Mouse (Mus musculus) neural tube, embryonic 10.5 days (tissue): ENCODE results near the gene Tmed10.

Experiments
- DNase-seq: peaks from one replicate; pipeline ENCODE4 v3.0.0-alpha.2; 2017; ENCODE audit warnings: low spot score; ENCODE audit errors: extremely low spot score

Tmed10 gene

DNA sequence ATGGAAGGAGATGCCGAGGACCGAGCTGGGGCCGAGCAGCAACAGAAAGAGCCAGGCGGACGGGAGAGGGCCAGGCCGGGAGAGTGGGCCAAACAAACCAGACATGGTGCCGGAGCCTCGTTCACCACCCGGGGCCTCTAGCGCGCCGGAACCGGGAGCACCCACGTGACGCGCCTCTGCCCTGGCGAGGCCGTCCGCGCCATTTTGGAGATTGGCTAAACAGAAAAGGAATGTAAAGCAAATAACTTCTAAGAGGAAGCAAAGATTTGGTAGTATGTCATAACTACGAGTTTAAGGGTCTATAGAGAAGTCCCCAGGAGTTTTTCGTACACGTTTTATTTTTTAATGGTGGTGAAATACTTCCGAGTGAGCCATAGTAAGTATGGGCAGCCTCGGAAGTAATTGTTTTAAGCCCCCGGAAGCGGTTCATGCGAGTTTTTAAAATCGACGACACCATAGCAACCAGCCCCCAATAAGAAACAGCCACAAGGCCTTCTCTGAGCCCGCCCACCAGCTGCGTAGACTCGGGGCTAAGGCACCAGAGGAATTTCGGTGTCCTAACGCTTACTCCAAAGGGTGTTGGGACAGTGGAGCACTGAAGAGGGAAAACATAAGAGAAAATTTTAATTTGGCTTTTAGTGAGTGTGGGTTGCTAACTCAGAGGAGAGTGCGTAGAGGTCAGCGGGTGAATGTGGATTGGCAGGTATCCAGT is at the start of gene Tmed10:
TSS of gene Tmed10 (minus strand) at position 287 of the 712 bp plus-strand sequence.
- DNase-seq, result peak; percentile 87

DNA sequence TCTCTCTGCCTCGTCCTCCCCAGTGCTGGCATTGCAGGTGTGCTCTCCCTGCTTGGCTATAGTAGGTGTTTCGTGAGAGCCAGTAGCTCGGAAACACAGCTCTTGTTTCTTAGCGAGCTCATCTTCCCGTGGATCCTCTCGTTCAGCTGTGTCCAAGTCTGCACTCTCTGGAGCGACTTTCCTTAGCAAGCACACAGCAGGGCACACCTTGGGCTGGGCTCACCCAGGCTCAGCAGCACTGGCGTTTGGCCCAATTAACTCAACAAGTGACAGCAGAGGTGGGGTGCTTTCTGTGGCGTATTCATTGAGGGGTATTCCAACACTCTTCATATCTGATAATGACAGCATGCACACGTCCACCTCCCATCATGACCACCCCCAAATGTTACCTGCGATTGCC is 48.6 kb upstream of the Tmed10 start:
- DNase-seq, result no peak

DNA sequence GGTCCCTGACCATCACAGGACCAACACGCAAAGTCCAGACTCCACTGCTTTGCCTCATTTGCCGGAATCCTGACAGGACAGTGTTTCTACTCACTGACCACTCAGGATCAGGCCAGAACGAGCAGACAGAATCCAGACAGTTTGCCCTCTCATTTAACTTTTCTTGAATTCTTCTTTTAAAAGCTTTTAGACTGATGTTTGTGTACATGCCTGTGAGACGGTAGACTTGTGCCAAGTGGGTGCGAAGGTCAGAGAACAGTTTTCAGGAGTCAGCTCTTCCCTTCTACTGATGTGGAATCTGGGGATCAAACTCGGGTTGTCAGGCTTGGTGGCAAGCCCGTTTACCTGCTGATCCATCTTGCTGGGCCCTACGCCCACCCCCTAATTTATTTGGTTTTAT is 47.9 kb upstream of the Tmed10 start:
- no peak for DNase-seq

DNA sequence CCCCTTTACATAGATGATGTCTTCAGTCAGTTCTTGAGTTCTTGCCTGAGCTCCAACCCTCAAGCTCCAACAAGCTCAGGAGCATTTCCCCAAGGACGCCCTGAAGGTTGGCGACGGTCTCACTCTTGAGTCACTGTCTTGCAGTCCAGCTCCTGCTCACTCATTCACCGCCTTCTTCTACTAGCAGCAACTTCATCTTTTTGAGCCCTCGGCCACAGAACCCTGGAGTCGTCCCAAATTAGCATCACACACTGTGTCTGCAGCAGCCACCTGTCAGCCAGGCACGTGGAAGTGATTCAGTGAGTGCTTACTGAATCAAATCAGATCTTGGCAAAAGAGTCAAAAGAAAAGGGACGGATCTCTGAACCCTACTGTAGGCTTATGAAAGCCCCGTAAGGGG is 46.3 kb upstream of the Tmed10 start:
- no peak for DNase-seq

DNA sequence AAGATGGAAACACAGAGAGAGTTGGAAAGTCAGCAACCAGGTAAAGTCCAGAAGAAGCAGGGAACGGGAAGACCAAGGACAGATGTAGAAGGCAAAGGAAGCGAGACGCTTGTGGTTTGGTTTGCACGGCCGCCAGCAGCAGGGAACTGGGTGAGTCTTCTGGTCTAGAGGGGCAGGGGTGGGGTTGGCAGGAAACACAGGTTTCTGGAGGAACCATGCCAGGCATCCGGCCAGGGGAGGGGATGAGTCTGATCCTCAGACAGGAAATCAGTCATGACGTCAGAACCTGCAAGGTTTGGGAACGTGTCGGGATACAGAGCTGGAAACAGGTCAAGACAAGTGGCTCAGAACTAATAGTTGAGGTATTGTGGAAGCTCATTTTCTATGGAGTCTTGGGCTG is 43.2 kb upstream of the Tmed10 start:
- DNase-seq, result no peak

- no peak for DNase-seq
These were observed 41.7 kb upstream of the Tmed10 start for GRCm38 (mm10) chr12:85416298-85416697.

GRCm38 (mm10) chr12:85415876-85416275 is 41.2 kb upstream of the Tmed10 start:
- no peak for DNase-seq

DNA sequence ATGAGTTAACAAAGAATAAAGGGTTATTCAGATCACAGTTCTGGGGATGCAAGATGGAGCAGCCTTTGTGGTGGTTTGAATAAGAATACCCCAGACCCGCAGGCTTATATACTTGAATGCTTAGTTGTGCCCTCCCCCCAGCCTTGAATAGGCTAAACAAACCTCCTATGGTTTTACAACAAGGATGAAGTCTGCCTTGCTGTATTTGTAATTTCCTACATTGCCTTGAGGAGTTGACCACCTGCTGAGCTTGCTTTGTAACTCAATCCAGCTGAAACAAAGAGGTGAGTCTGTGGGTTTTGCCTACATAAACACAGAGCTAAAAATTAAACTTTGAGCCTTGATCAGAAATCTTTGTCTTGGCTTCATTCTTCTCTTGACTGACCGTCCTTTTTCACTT is 36.5 kb upstream of the Tmed10 start:
- DNase-seq, result no peak

GRCm38 (mm10) chr12:85397960-85398272 is 23.3 kb upstream of the Tmed10 start:
- no peak for DNase-seq

DNA sequence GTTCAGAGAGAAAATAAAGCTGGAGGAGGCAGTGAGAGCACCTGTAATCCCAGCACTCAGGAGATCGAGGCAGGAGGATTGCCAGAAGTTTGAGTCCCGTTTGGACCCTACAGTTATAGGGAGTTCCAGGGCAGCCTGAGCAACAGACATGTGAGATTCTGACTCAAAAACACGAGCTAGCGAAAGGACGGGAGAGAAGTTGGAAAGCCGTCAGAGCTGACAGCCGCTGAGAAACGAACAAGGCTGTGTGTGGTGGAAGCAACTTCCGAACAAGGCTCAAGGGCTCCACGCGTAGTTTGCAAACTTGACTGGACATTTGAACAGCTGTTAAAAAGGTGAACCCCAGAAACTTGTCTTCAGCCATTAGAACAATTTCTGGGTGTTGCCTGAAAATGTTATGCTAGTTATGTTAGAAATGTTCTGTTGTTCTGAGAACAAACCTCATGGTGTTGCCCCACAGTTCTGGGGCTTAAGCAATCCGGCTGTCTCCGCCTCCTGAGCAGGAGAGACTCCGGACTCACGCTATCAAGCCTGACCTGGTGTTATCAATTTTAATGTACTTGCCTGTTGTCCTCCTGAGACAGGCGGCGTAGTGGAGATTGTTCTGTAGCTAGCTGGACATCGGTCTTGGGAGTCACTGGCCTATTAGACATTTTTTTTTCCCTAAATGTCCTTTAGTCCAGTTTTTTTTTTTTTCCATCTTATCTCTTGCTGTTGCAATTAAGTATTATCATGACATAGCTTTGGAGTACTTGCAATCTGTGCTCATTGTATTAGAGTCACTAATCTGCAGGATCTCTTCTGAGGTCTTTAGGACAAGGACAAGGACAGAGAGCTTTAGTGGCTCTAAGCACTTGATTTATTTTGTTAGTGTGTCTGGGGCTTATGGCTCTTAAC is 22.7 kb upstream of the Tmed10 start:
- no peak for DNase-seq

DNA sequence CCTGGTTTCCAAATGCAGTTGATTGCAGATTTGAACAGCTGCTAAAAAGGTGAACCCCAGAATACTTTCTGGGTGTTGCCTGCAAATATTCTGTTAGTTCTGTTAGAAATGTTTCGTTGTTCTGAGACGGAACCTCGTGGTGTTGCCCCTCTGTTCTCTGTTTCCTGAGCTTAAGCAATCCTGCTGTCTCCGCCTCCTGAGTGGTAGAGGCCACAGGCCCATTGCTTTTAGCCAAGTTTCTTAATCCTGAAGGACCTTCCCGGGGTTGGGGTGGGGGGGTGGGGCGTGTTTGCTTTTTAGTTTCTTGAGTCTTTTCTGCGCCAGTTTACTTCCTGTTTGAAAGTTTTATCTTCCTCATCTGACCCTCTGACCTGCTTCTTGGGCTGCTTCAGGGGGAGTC is 19.3 kb upstream of the Tmed10 start:
- no peak for DNase-seq

DNA sequence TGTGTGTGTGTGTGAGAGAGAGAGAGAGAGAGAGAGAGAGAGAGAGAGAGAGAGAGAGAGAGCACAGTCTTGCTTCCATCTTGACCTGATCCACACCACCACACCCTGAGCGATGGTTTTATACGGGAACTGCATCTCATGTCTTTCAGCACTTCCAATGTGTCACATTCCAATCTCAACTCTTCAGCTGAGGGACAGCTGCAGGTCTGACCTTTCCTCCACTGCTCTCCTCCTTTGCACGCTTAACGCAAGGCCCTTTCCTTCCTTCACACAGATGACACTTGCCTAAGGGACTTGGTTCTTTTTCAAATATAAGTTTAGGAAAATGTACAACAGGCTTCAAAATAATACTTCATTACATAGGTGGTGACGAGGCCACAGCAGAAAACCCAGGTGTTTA is 18.9 kb upstream of the Tmed10 start:
- no peak for DNase-seq

DNA sequence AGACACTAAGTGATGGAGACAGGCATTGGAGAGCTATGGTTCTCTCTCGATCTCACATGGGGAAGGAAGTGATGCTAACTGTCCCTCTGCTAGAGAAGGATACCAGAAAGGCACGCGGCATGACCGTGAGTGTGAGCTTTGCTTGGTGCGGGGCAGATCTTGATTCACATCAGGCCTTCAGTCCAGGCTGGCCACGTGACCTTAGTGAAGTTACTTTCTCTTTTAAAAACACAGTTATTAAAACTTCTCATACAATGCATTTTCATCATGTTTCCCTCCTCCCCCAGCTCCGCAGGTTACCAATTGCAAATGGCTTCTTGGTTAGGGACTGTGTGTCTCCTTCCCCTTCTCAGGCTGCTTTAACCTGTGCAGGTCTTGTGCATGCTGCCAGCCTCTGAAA is 16.5 kb upstream of the Tmed10 start:
- no peak for DNase-seq

DNA sequence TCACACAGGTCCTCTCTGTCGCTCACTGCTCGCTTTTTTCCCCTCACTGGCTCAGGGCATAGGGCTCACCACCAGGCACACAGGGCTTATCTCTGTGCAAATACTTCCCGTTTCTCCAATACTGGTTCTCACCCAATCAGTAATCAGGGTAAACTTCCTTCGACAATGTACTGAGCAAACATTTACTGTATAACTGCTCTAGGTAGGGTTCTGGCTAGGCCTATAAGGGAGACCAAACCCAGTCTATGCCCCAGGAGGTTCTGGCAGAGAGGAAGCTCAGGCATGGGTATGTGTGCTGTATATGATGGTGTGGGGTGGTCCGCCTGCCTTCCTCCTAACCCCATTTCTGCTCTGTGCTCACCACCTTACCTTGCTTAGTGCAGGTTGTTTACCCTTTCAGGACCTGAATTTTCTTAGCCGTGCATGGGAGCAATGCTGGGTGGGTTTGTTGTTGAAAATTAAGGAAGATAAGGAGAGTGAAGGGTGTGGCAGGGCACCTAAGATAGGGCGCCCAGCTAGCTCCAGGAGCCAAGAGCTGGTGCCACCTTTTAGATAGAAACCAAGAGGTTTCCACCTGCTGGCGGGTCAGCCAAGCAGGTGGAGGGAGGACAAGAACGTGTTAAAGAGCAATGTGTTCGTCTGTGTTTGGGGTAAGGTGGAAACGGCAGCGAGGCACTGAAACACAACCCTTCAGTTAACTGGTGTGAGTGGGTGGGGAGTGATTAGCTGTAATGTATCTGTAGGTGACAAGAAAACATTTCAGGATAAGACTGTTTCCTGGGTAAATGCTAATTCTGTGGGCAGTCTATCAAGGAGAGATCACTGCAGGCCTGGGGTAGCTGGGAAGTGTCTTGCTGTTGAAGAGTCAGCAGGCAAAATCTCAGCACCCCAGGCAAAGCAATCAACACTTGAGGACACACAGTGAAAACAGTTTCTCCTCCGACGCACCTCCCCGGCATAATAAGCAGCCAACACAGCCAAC is 14.8 kb upstream of the Tmed10 start:
- DNase-seq, result no peak

DNA sequence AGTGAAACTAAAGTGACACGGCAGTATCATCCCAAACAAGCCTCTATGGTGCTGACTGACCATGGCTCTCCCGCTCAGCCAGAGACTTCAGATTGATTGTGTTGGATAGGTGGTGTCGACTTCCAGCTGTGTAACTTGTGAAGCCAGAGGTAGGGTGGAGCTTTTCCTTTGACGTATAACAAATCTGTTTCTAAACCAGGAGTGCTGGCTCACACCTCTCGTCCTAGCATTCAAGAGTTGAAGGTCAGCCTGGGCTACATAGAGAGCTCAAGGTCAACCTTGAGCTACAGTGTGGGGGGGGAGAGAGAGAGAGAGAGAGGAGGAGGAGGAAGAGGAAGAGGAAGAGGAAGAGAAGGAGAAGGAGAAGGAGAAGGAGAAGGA is 11.3 kb upstream of the Tmed10 start:
- no peak for DNase-seq

GRCm38 (mm10) chr12:85385329-85385994 is 10.8 kb upstream of the Tmed10 start:
- no peak for DNase-seq

DNA sequence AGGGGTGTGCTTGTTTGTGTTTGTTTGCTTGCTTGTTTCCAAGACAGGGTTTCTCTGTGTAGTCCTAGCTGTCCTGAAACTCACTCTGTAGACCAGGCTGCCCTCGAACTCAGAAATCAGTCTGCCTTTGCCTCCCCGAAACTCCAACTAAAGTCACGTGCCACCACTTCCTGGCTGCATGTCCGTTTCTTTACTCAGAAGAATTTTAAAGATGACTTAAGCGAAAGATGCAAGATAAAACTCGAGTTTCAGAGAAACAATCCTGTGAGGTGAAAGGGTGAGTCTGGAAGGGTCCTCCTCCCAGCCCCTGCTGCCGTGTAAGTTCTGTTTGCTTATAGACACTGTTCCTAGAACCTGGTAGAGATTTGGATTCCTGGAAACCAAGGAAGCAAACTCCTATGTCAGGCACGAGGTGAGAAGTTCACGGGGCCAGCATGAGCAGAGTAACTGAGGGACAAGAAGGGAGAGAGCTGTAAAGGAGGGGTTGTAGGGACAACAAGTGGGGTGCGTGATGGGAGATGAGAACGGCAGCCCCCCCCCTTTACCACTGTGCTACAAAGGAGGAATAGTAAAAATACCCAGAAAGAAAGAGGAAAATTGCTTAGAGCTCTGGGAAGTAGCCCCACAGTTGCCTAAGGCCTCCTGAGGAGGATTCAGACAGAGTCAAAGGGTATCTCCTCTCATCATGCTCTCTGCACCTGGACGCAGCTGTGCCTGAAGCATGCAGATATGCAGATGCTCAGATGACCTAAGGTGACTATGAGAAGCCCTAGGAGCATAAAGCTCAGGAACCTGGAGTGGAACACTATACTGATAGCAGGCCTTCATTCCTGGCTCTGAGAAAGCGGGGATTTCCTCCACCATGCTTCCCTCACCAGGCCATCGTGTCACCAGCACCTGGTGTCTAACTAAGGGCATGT is 8.4 kb upstream of the Tmed10 start:
- DNase-seq, result no peak

GRCm38 (mm10) chr12:85381570-85381969 is 6.9 kb upstream of the Tmed10 start:
- no peak for DNase-seq

DNA sequence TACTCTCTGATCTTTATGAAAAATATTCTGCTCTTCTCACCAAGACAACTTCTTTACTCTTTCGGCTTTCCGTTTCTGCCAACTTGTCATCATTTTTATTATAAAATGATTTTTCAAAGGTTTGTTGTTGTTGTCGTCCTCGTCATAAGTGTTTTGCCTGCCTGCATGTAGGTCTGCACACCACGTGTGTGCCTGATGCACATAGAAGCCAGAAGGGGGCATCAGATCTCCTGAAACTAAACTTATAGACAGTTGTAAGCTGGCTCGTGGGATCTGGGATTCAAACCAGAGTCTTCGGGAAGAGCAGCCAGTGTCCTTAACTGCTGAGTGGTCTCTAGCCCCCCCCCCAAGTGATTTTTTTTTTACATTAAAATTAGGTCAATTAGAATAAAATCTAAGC is 6.3 kb upstream of the Tmed10 start:
- DNase-seq, result no peak

GRCm38 (mm10) chr12:85380308-85380707 is 5.7 kb upstream of the Tmed10 start:
- no peak for DNase-seq
